Mouse (Mus musculus) brain, embryonic 14.5 days (tissue): ENCODE data around the gene Fbxl17.

Experiments
- CTCF ChIP-seq: fragments of 200-500 bp; IDR thresholded peaks from 2 replicates; pipeline ENCODE4 v1.5.1; 2012; ENCODE audit warnings: inconsistent platforms, mild to moderate bottlenecking, moderate library complexity, borderline replicate concordance; ENCODE audit not compliant: insufficient read depth, insufficient read length; ENCODE audit errors: extremely low read depth
- POLR2A ChIP-seq: fragments of 200-500 bp; IDR thresholded peaks from 2 replicates; pipeline ENCODE4 v1.6.1; 2012; ENCODE audit warnings: mild to moderate bottlenecking, inconsistent platforms, borderline replicate concordance; ENCODE audit not compliant: poor library complexity, insufficient read depth, insufficient read length, severe bottlenecking; ENCODE audit errors: extremely low read depth

DNA sequence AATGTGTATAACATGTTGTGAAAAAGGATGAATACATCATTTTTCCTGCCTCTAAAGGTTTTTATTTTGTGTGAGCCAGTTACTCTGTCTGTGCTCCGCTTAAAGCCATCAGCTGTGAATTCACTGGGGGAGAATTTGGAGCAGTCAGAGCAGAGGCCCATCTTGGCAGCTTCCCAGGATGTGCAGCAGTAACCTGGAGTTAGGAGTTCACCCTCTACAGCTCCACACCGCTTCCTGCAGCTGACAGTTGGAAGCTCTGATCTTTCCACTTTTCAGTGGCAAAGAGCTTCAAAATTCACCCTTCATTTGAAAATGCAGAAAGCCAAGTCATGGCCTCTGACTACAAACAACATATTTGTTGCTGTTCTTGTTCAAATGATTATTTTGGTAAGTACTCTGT is 212.4 kb downstream of the Fbxl17 start:
- TF ChIP-seq CTCF: no peak; the same call in 1 of the 2 replicates
- TF ChIP-seq POLR2A: no peak
